In the genomic region with DNA sequence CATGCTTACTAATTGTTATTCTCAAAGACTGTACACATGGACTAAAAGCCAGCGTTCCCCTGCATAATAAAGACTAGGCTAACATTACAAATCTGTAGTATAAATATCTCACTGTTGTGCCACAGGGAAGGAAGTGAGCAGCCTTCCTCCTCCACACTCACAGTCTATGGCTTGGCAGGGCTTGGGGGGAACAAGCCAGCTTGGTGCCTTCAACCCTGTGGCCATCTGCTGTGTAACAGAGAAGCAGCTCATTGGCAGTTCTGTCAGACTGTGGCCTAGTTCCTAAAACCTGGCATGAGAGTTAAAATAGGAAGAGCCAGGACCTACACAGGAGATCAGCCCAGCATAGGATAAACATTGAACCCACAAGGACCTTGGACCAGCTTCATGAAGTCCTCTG, we compare ENCODE assay signal across 10 mouse cellular contexts. TPM values are rescaled to one million over a fixed set of nuclear protein-coding genes. Genes with fewer than 3 reads are reported as not detected.
A peak's percentile ranks its signal among the peaks of the same experiment; 100 is the strongest.
DNase-seq lines count a peak whose midpoint lies in the region; ATAC-seq and TF ChIP-seq lines count a peak whose summit lies in the region.
"Had no signal": no experiment of that assay in that cellular context is flagged by ENCODE, and none has a peak within 500 bp of the region (broad histone marks: within the 10 kb centered on the region; RNA-seq: fewer than 3 reads in every experiment).

No protein-coding gene starts in this region.

- H3K4me2 ChIP-seq in midbrain, postnatal 0 days (ENCODE audit: low read depth, low read length, poor library complexity, severe bottlenecking), result no peak overlapping the region
- H3K4me2 ChIP-seq in midbrain, embryonic 15.5 days, result no peak overlapping the region
- H3K4me2 ChIP-seq: hindbrain, embryonic 13.5 days had no signal

- no peaks in the 10 kb centered on the region for H3K36me3 ChIP-seq in midbrain, postnatal 0 days (ENCODE audit: insufficient read depth, low read length)
- H3K36me3 ChIP-seq in midbrain, embryonic 15.5 days (replicated peaks), result no peaks in the 10 kb centered on the region
- H3K36me3 ChIP-seq in splenic B cell, adult 2 months (ENCODE audit: control insufficient read depth, insufficient read depth, low read length, poor library complexity, severe bottlenecking), result no peaks in the 10 kb centered on the region
- H3K36me3 ChIP-seq: G1E; hindbrain, embryonic 13.5 days had no signal

- no peaks in the 10 kb centered on the region for H3K27me3 ChIP-seq in midbrain, postnatal 0 days (ENCODE audit: insufficient read depth, low read length)
- no peaks in the 10 kb centered on the region for H3K27me3 ChIP-seq in midbrain, embryonic 15.5 days (replicated peaks)
- H3K27me3 ChIP-seq in splenic B cell, adult 2 months (ENCODE audit: control insufficient read depth, insufficient read depth, low read length, poor library complexity, severe bottlenecking), result no peaks in the 10 kb centered on the region
- H3K27me3 ChIP-seq: hindbrain, embryonic 13.5 days had no signal

- 81% methylated on average over 1 of the region's 1 CpGs for WGBS in midbrain, postnatal 0 days
- WGBS in midbrain, embryonic 15.5 days, result 93% methylated on average over 1 of the region's 1 CpGs

- no peak overlapping the region for H3K9ac ChIP-seq in midbrain, postnatal 0 days (replicated peaks; ENCODE audit: low read length, poor library complexity, severe bottlenecking)
- H3K9ac ChIP-seq in midbrain, embryonic 15.5 days, result no peak overlapping the region
- H3K9ac ChIP-seq: hindbrain, embryonic 13.5 days had no signal

- H3K4me1 ChIP-seq in midbrain, postnatal 0 days (ENCODE audit: insufficient read depth, low read length), result no peaks in the 10 kb centered on the region
- H3K4me1 ChIP-seq in midbrain, embryonic 15.5 days, result no peaks in the 10 kb centered on the region
- H3K4me1 ChIP-seq: hindbrain, embryonic 13.5 days had no signal

- TF ChIP-seq CTCF in midbrain, postnatal 0 days (IDR thresholded peaks at IDR 0.05), result no peak

- ATAC-seq in midbrain, postnatal 0 days (ENCODE audit: low FRiP score), result peak; percentile 10; the same call in 1 of the 2 replicates
- no peak for ATAC-seq in midbrain, embryonic 15.5 days (replicated peaks)

- peak; percentile 67 for DNase-seq in midbrain, postnatal 0 days (ENCODE audit: low spot score)
- DNase-seq in cerebellum, adult 8-10 months, result peak; percentile 89
- DNase-seq in layer of hippocampus, adult 8-10 months (ENCODE audit: low spot score in 2 of 2), result peak; percentile 51 to 72
- DNase-seq in splenic B cell, adult 2 months (ENCODE audit: low read depth, low spot score), result peak; percentile 5
- DNase-seq in kidney, postnatal 4 days, result no peak
- DNase-seq in gastrocnemius, adult 18-20 months (ENCODE audit: low spot score), result no peak
- DNase-seq: thymus, postnatal 25 days had no signal

- no peak overlapping the region for H3K27ac ChIP-seq in midbrain, postnatal 0 days (ENCODE audit: low read depth, low read length)
- no peak overlapping the region for H3K27ac ChIP-seq in midbrain, embryonic 15.5 days
- H3K27ac ChIP-seq: hindbrain, embryonic 13.5 days had no signal

- no peaks in the 10 kb centered on the region for H3K9me3 ChIP-seq in midbrain, postnatal 0 days (ENCODE audit: low read length)
- no peaks in the 10 kb centered on the region for H3K9me3 ChIP-seq in midbrain, embryonic 15.5 days
- H3K9me3 ChIP-seq: G1E; hindbrain, embryonic 13.5 days had no signal

- H3K4me3 ChIP-seq in midbrain, postnatal 0 days (ENCODE audit: low read depth, low read length), result no peak overlapping the region
- no peak overlapping the region for H3K4me3 ChIP-seq in midbrain, embryonic 15.5 days
- H3K4me3 ChIP-seq: hindbrain, embryonic 13.5 days had no signal

RNA-seq across cellular contexts. Expression of a gene that starts 23.0 kb away (rescaled TPM):
- 99.3 and 107 TPM in 2 replicates for total RNA-seq in midbrain, postnatal 0 days (2014; rRNA removed)
- polyA plus RNA-seq in midbrain, postnatal 0 days (2015; fragmentation: Nextera tagmentation; extraction: Ambion mirVana), result 15.1 and 18.6 TPM in 2 replicates
- 16.2 and 17.5 TPM in 2 replicates for polyA plus RNA-seq in midbrain, embryonic 15.5 days (2015; fragmentation: Nextera tagmentation; extraction: Ambion mirVana)
- 100 to 1,000 TPM; 272 to 326 (median 297) TPM for total RNA-seq in layer of hippocampus, adult 8-10 months (2022)
- 10 to 100 TPM; 52.5 to 56.0 TPM for total RNA-seq in gastrocnemius, adult 18-20 months (2021)

Comparison
In these comparisons a context has a peak if more than half of its experiments do, and no peak if none do; other contexts are left out.
1. DNase-seq: peak in midbrain, postnatal 0 days (single experiment), cerebellum, adult 8-10 months (single experiment), layer of hippocampus, adult 8-10 months (2 of 2) and splenic B cell, adult 2 months (single experiment); none in kidney, postnatal 4 days (0 of 2) and gastrocnemius, adult 18-20 months (single experiment).